Mouse (Mus musculus) embryonic facial prominence, embryonic 11.5 days (tissue): ENCODE data around the gene Smoc2. TPM values are rescaled to one million over a fixed set of nuclear protein-coding genes. Genes with fewer than 3 reads are reported as not detected.

Experiments
- ATAC-seq: fragments of 200-750 bp; cut with Nextera tagmentation; replicated peaks from 2 replicates; pipeline ENCODE4 v1.8.0; 2017; ENCODE audit warnings: low read depth; ENCODE audit not compliant: insufficient number of reproducible peaks, low FRiP score, low TSS enrichment
- DNase-seq: peaks from one replicate; pipeline ENCODE4 v3.0.0-alpha.2; 2015; ENCODE audit warnings: low spot score
- H3K27ac ChIP-seq: fragments of 300-500 bp; sonication (generic); replicated peaks from 2 replicates; pipeline ENCODE4 v1.5.1; 2014; ENCODE audit warnings: mild to moderate bottlenecking, low read depth, low read length, control low read depth
- H3K27me3 ChIP-seq: fragments of 300-500 bp; sonication (generic); 2 replicates; pipeline ENCODE4 v1.6.1; 2014; ENCODE audit warnings: mild to moderate bottlenecking, low read length, moderate library complexity, mixed read lengths; ENCODE audit not compliant: control insufficient read depth, insufficient read depth
- H3K36me3 ChIP-seq: fragments of 300-500 bp; sonication (generic); replicated peaks from 2 replicates; pipeline ENCODE4 v1.6.1; 2014; ENCODE audit warnings: low read depth, mild to moderate bottlenecking, low read length, moderate library complexity, mixed read lengths; ENCODE audit not compliant: control insufficient read depth, insufficient read depth
- H3K4me1 ChIP-seq: fragments of 300-500 bp; sonication (generic); 2 replicates; pipeline ENCODE4 v1.6.1; 2014; ENCODE audit warnings: low read length, mixed read lengths; ENCODE audit not compliant: control insufficient read depth, insufficient read depth
- H3K4me2 ChIP-seq: fragments of 300-500 bp; sonication (generic); 2 replicates; pipeline ENCODE4 v1.6.1; 2014; ENCODE audit warnings: low read depth, mild to moderate bottlenecking, control low read depth, low read length, moderate library complexity
- H3K4me3 ChIP-seq: fragments of 300-500 bp; sonication (generic); 2 replicates; pipeline ENCODE4 v1.5.1; 2014; ENCODE audit warnings: low read depth, low read length, control low read depth
- H3K9ac ChIP-seq: fragments of 300-500 bp; sonication (generic); replicated peaks from 2 replicates; pipeline ENCODE4 v1.6.1; 2014; ENCODE audit warnings: mild to moderate bottlenecking, control low read depth, low read length
- H3K9me3 ChIP-seq: fragments of 300-500 bp; sonication (generic); replicated peaks from 2 replicates; pipeline ENCODE4 v1.6.1; 2016; ENCODE audit warnings: mild to moderate bottlenecking, low read length, inconsistent platforms, mixed read lengths; ENCODE audit not compliant: control insufficient read depth
- WGBS: fragments of 180-500 bp; shearing (Covaris S2); extraction: QIAGEN DNeasy Blood & Tissue Kit; methylation state at CpG from one replicate; pipeline ENCODE4 v1.1.7; 2014; 5-methylcytosine and 5-hydroxymethylcytosine counted together
- polyA plus RNA-seq: library from polyadenylated mRNA; unstranded; fragments of >200 nt; fragmentation: Nextera tagmentation; extraction: Ambion mirVana; gene quantifications from 2 replicates; pipeline ENCODE4 v1.2.1, GENCODE M21; 2014

The Smoc2 gene
- polyA plus RNA-seq, 1 experiment from 2014 or later = 45.0 TPM

- 49% methylated on average over 5 of the region's 5 CpGs for WGBS
- Histone ChIP-seq H3K4me1 (no peaks in the 10 kb centered on the region), H3K9ac (no peak overlapping the region), H3K4me2 (no peak overlapping the region), H3K27ac (no peak overlapping the region), H3K4me3 (no peak overlapping the region), H3K27me3 (no peaks in the 10 kb centered on the region), H3K9me3 (no peaks in the 10 kb centered on the region), H3K36me3 (no peaks in the 10 kb centered on the region)
- no peak for DNase-seq
- ATAC-seq = no peak
Observed at GRCm38 (mm10) chr17:14447275-14447674, 168.0 kb downstream of the Smoc2 start.

Other genes with a start within 250 kb of the Smoc2 start
- not detected in 2 replicates for gene Gm7358, start 220.0 kb upstream of the Smoc2 start, polyA plus RNA-seq
- gene Dact2, start 75.2 kb upstream of the Smoc2 start, polyA plus RNA-seq = 1.1 TPM in 2 replicates